9 mouse cellular contexts compared by ENCODE assay signal in the genomic region with DNA sequence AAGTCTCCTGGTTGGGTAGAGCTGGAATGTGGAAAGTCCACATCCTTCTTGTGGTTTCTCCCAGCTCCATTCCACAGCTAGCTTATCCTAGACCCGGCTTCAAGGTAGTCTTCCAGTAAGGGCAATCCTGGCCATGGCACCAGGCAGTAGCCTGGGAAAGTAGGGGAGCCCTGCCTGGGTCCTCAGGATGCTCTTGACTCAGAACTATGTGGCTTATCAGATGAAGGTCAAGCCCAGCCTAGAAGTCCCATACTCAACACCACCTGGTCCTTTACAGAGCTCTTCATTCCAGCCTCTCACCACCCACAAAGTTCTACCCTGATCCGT. TPM values are rescaled to one million over a fixed set of nuclear protein-coding genes. Genes with fewer than 3 reads are reported as not detected.
DNase-seq lines count a peak whose midpoint lies in the region; ATAC-seq and TF ChIP-seq lines count a peak whose summit lies in the region.
"Had no signal": no experiment of that assay in that cellular context is flagged by ENCODE, and none has a peak within 500 bp of the region (broad histone marks: within the 10 kb centered on the region; RNA-seq: fewer than 3 reads in every experiment).

No protein-coding gene starts in this region.

- peak overlapping the region; percentile 83 for H3ac ChIP-seq in C2C12 (ENCODE audit: control insufficient read depth, insufficient read length, low read depth)

- H3K9me3 ChIP-seq in heart, embryonic 13.5 days: no peaks in the 10 kb centered on the region
- no peaks in the 10 kb centered on the region for H3K9me3 ChIP-seq in forebrain, embryonic 11.5 days (ENCODE audit: control insufficient read depth, low read length)
- H3K9me3 ChIP-seq in liver, embryonic 14.5 days (ENCODE audit: control insufficient read depth, low read length): no peaks in the 10 kb centered on the region

- H3K27ac ChIP-seq in heart, embryonic 13.5 days (replicated peaks): no peak overlapping the region
- no peak overlapping the region for H3K27ac ChIP-seq in forebrain, embryonic 11.5 days (ENCODE audit: low read depth, low read length)
- H3K27ac ChIP-seq in liver, embryonic 14.5 days: peak overlapping the region; percentile 48

- ATAC-seq in heart, embryonic 13.5 days (ENCODE audit: extremely low read depth, insufficient number of reproducible peaks, low FRiP score, low TSS enrichment): no peak
- no peak for ATAC-seq in forebrain, embryonic 11.5 days (replicated peaks; ENCODE audit: low FRiP score)
- peak; percentile 20; the same call in 1 of the 2 replicates for ATAC-seq in liver, embryonic 14.5 days (ENCODE audit: insufficient read depth)

- no peak for DNase-seq in heart, adult 9 months (ENCODE audit: low spot score in 2 of 2)
- DNase-seq in forebrain, embryonic 11.5 days (ENCODE audit: low spot score): no peak
- no peak for DNase-seq in liver, embryonic 14.5 days (ENCODE audit: low read depth in 3 of 3, low spot score in 3 of 3)
- no peak for DNase-seq in layer of hippocampus, adult 9-11 months
- DNase-seq in frontal cortex, postnatal 14 days (ENCODE audit: low spot score in 2 of 2): no peak
- DNase-seq in cerebellum, adult 9-11 months: no peak
- DNase-seq: cerebellum, postnatal 36 days had no signal

- H3K9ac ChIP-seq in heart, embryonic 13.5 days: no peak overlapping the region
- H3K9ac ChIP-seq in forebrain, embryonic 11.5 days (ENCODE audit: low read length): no peak overlapping the region
- peak overlapping the region; percentile 65 for H3K9ac ChIP-seq in liver, embryonic 14.5 days (replicated peaks)

- peak overlapping the region; percentile 74 for H3K4me3 ChIP-seq in heart, embryonic 13.5 days
- H3K4me3 ChIP-seq in C2C12 (ENCODE audit: insufficient read depth, poor library complexity, severe bottlenecking): peak overlapping the region; percentile 82
- H3K4me3 ChIP-seq in forebrain, embryonic 11.5 days (ENCODE audit: low read depth, low read length): peak overlapping the region; percentile 44; the same call in 1 of the 2 replicates
- peak overlapping the region; percentile 78 to 81 for H3K4me3 ChIP-seq in liver, embryonic 14.5 days (ENCODE audit: insufficient read depth in 1 of 2, low read depth in 2 of 2, low read length in 2 of 2)

- no peak for TF ChIP-seq CTCF in C2C12 (IDR thresholded peaks at IDR 0.05; ENCODE audit: control insufficient read depth, insufficient read depth, insufficient read length)
- no peak for TF ChIP-seq CTCF in liver, embryonic 14.5 days (IDR thresholded peaks at IDR 0.05; ENCODE audit: low read depth)

- H3K27me3 ChIP-seq in heart, embryonic 13.5 days (replicated peaks): peaks cover 6% of the 10 kb centered on the region; the same call in 1 of the 2 replicates
- no peaks in the 10 kb centered on the region for H3K27me3 ChIP-seq in C2C12 (ENCODE audit: control insufficient read depth, insufficient read depth, insufficient read length)
- peaks cover 3% of the 10 kb centered on the region for H3K27me3 ChIP-seq in forebrain, embryonic 11.5 days (ENCODE audit: control insufficient read depth, insufficient read depth, low read length)
- no peaks in the 10 kb centered on the region for H3K27me3 ChIP-seq in liver, embryonic 14.5 days (ENCODE audit: control insufficient read depth, insufficient read depth, low read length)

- H3K79me3 ChIP-seq in C2C12 (ENCODE audit: low read depth): peaks cover 52% of the 10 kb centered on the region

- H3K36me3 ChIP-seq in heart, embryonic 13.5 days: no peaks in the 10 kb centered on the region
- peaks cover 27% of the 10 kb centered on the region for H3K36me3 ChIP-seq in C2C12 (ENCODE audit: control insufficient read depth, insufficient read depth)
- H3K36me3 ChIP-seq in forebrain, embryonic 11.5 days (ENCODE audit: control insufficient read depth, insufficient read depth, low read length): no peaks in the 10 kb centered on the region
- H3K36me3 ChIP-seq in liver, embryonic 14.5 days (replicated peaks; ENCODE audit: control insufficient read depth, insufficient read depth, low read depth): no peaks in the 10 kb centered on the region

- H3K4me2 ChIP-seq in heart, embryonic 13.5 days: peak overlapping the region; percentile 98
- no peak overlapping the region; the same call in 1 of the 2 replicates for H3K4me2 ChIP-seq in forebrain, embryonic 11.5 days (ENCODE audit: low read depth, low read length, severe bottlenecking)
- peak overlapping the region; percentile 99 for H3K4me2 ChIP-seq in liver, embryonic 14.5 days (ENCODE audit: low read depth)

- H3K79me2 ChIP-seq in C2C12 (ENCODE audit: control insufficient read depth, insufficient read depth): peaks cover 59% of the 10 kb centered on the region

- WGBS in heart, embryonic 13.5 days: 49% methylated on average over 2 of the region's 2 CpGs
- 21% methylated on average over 2 of the region's 2 CpGs for WGBS in forebrain, embryonic 11.5 days
- WGBS in liver, embryonic 14.5 days (ENCODE audit: insufficient replicate concordance): 8% methylated on average over 2 of the region's 2 CpGs

- H3K4me1 ChIP-seq in heart, embryonic 13.5 days: peaks cover 34% of the 10 kb centered on the region
- H3K4me1 ChIP-seq in forebrain, embryonic 11.5 days (replicated peaks; ENCODE audit: control insufficient read depth, insufficient read depth, low read length): peaks cover 4% of the 10 kb centered on the region
- peaks cover 38 to 53% of the 10 kb centered on the region in 2 experiments for H3K4me1 ChIP-seq in liver, embryonic 14.5 days (replicated peaks; ENCODE audit: control insufficient read depth in 2 of 2, insufficient read depth in 2 of 2, low read length in 1 of 2)

- TF ChIP-seq EP300 in liver, embryonic 14.5 days (IDR thresholded peaks at IDR 0.05; ENCODE audit: low read depth): no peak

TF ChIP-seq in C2C12, 6 proteins besides CTCF, POLR2A, EP300 and RAD21:
- no peak for TF ChIP-seq CEBPB (IDR thresholded peaks at IDR 0.05; ENCODE audit: low read depth)
- TF ChIP-seq USF1 (IDR thresholded peaks at IDR 0.05; ENCODE audit: low read depth): no peak
- no peak for TF ChIP-seq MAX (IDR thresholded peaks at IDR 0.05)
- no peak for TF ChIP-seq MYOD1 (IDR thresholded peaks at IDR 0.05; ENCODE audit: control insufficient read depth, insufficient read length, low read depth)
- no peak for TF ChIP-seq MYOG (IDR thresholded peaks at IDR 0.05; ENCODE audit: control insufficient read depth, extremely low read depth, insufficient read length)
- TF ChIP-seq FOSL1 (IDR thresholded peaks at IDR 0.05; ENCODE audit: insufficient read depth, low read length, poor library complexity, severe bottlenecking): no peak

RNA-seq across cellular contexts. Expression of gene Bid, which starts 1.0 kb away (rescaled TPM):
- polyA plus RNA-seq in heart, embryonic 13.5 days (2015; fragmentation: Nextera tagmentation; extraction: Ambion mirVana): 8.3 and 10.7 TPM in 2 replicates
- 48.1 TPM for polyA plus RNA-seq in C2C12 (2012; fragmentation: generic; extraction: Trizol)
- 15.0 and 16.0 TPM in 2 replicates for polyA plus RNA-seq in forebrain, embryonic 11.5 days (2014; fragmentation: Nextera tagmentation; extraction: Ambion mirVana)
- polyA plus RNA-seq in liver, embryonic 14.5 days (2012; rRNA removed): 14.5 and 16.2 TPM in 2 replicates
- polyA plus RNA-seq in liver, embryonic 14.5 days (2014; fragmentation: Nextera tagmentation; extraction: Ambion mirVana): 25.6 and 26.1 TPM in 2 replicates
